Mouse (Mus musculus) ES-E14 (cell line): ENCODE measurements at regions not wholly inside any gene's neighbourhood (a gene's known extent, or its start where the extent isn't known, plus 50 kb on each side); places are given as distances from the start of the nearest gene placed in this dataset.

ENCODE experiments used
- DNase-seq: peaks from one replicate; pipeline ENCODE4 v3.0.0-alpha.2; 2013; ENCODE audit warnings: low read depth, low spot score
- H3K27ac ChIP-seq: 2 replicates; pipeline ENCODE4 v1.5.1; 2012; ENCODE audit warnings: low read depth, mild to moderate bottlenecking, low read length, moderate library complexity, mixed read lengths; ENCODE audit not compliant: poor library complexity, insufficient read depth, severe bottlenecking
- H3K36me3 ChIP-seq: 2 replicates; pipeline ENCODE4 v1.6.1; 2012; ENCODE audit warnings: mild to moderate bottlenecking, low read length, moderate library complexity, mixed read lengths; ENCODE audit not compliant: control insufficient read depth, poor library complexity, insufficient read depth, severe bottlenecking
- H3K4me1 ChIP-seq, 2 experiments: fragments of 150-350 bp in 1 of 2; sonication (generic) in 1 of 2; 2 replicates each; pipeline ENCODE4 v1.6.1; 2012; ENCODE audit warnings: low read length in 2 of 2, mild to moderate bottlenecking in 1 of 2, mixed read lengths in 1 of 2; ENCODE audit not compliant: control insufficient read depth in 2 of 2, insufficient read depth in 2 of 2, poor library complexity in 1 of 2
- H3K4me3 ChIP-seq, 2 experiments: fragments of 150-350 bp in 1 of 2; sonication (generic) in 1 of 2; 2 replicates each; pipeline ENCODE4 v1.5.1; 2012; ENCODE audit warnings: low read length in 2 of 2, low read depth in 1 of 2, mild to moderate bottlenecking in 1 of 2, mixed read lengths in 1 of 2; ENCODE audit not compliant: insufficient read depth in 1 of 2, poor library complexity in 1 of 2, severe bottlenecking in 1 of 2
- H3K9ac ChIP-seq: 2 replicates; pipeline ENCODE4 v1.6.1; 2012; ENCODE audit warnings: low read depth, mild to moderate bottlenecking, low read length, mixed read lengths; ENCODE audit not compliant: poor library complexity, insufficient read depth, severe bottlenecking
- H3K9me3 ChIP-seq: fragments of 150-350 bp; sonication (generic); 2 replicates; pipeline ENCODE4 v1.6.1; 2012; ENCODE audit warnings: low read depth, mild to moderate bottlenecking, low read length; ENCODE audit not compliant: control insufficient read depth, insufficient read depth
- CHD2 ChIP-seq: IDR thresholded peaks from 2 replicates; pipeline ENCODE4 v1.6.1; 2014; ENCODE audit warnings: mild to moderate bottlenecking, low read depth, low read length, inconsistent platforms
- HCFC1 ChIP-seq: IDR thresholded peaks from 2 replicates; pipeline ENCODE4 v1.6.1; 2012; ENCODE audit warnings: low read length, inconsistent platforms, borderline replicate concordance; ENCODE audit not compliant: insufficient read depth
- MAFK ChIP-seq: IDR thresholded peaks from 2 replicates; pipeline ENCODE4 v1.6.1; 2014; ENCODE audit warnings: mild to moderate bottlenecking, low read depth, low read length, inconsistent platforms; ENCODE audit not compliant: insufficient read depth
- ZC3H11A ChIP-seq: IDR thresholded peaks from 2 replicates; pipeline ENCODE4 v1.6.1; 2012; ENCODE audit warnings: low read depth, mild to moderate bottlenecking, inconsistent platforms, low read length, borderline replicate concordance
- ZNF384 ChIP-seq: IDR thresholded peaks from 2 replicates; pipeline ENCODE4 v1.6.1; 2012; ENCODE audit warnings: low read depth, low read length, inconsistent platforms
- in situ Hi-C, 2 experiments: fragments of 600-800 bp; cut with MboI; formaldehyde crosslinking; loops; one replicate each; pipeline ENCODE4 v1.15.1; 2025; ENCODE audit warnings: low sequenced_read_pairs in 2 of 2, inconsistent platforms in 1 of 2; ENCODE audit not compliant: unreplicated experiment in 2 of 2

GRCm38 (mm10) chr16:30683986-30684385, 84.5 kb downstream of the Fam43a start:
- Histone ChIP-seq H3K4me3 (no peak overlapping the region), H3K27ac (no peak overlapping the region), H3K9ac (no peak overlapping the region), H3K36me3 (no peaks in the 10 kb centered on the region), H3K9me3 (no peaks in the 10 kb centered on the region), H3K4me1 (peaks cover 6 to 13% of the 10 kb centered on the region in 2 experiments)
- no peak for DNase-seq
- in situ Hi-C loops = no loop called here
- TF ChIP-seq ZC3H11A (no peak), HCFC1 (no peak), CHD2 (no peak), MAFK (no peak), ZNF384 (no peak)

GRCm38 (mm10) chr16:30686536-30686935, 87.0 kb downstream of the Fam43a start:
- Histone ChIP-seq H3K9me3 (no peaks in the 10 kb centered on the region), H3K27ac (no peak overlapping the region), H3K4me1 (peaks cover 12 to 20% of the 10 kb centered on the region in 2 experiments), H3K4me3 (no peak overlapping the region), H3K36me3 (no peaks in the 10 kb centered on the region), H3K9ac (no peak overlapping the region)
- no peak for DNase-seq
- no peak for TF ChIP-seq ZC3H11A
- no peak for TF ChIP-seq MAFK
- no peak for TF ChIP-seq ZNF384
- TF ChIP-seq HCFC1 = no peak
- no peak for TF ChIP-seq CHD2
- in situ Hi-C loops = no loop called here

GRCm38 (mm10) chr16:30687225-30687624, 87.7 kb downstream of the Fam43a start:
- Histone ChIP-seq H3K4me1 (peaks cover 12 to 25% of the 10 kb centered on the region in 2 experiments), H3K36me3 (no peaks in the 10 kb centered on the region), H3K4me3 (no peak overlapping the region), H3K27ac (no peak overlapping the region), H3K9me3 (no peaks in the 10 kb centered on the region), H3K9ac (no peak overlapping the region)
- in situ Hi-C loops = no loop called here
- no peak for DNase-seq
- no peak for TF ChIP-seq ZNF384
- TF ChIP-seq ZC3H11A = no peak
- TF ChIP-seq CHD2 = no peak
- no peak for TF ChIP-seq MAFK
- TF ChIP-seq HCFC1 = no peak

DNA sequence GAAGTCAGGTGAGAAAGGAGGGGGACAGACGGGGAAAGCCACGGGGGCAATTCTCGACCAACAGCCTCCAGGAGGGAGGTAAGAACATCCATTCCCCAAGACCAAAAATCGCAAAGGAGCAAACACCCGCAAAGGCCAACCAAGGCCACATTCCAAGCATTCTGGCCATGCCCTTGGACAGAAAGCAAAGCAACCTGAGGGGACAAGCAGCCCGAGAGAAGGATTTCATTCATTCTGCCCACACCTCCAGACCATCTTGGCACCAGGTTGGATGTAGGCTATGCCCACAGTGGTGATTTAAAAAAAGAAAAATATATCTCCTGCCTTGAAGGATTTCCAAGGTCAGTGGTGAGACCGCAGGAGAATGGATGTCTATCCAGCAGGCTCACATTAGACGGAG, 88.2 kb downstream of the Fam43a start:
- H3K9me3 ChIP-seq = no peaks in the 10 kb centered on the region
- no peak for DNase-seq
- H3K27ac ChIP-seq = no peak overlapping the region
- H3K4me3 ChIP-seq = no peak overlapping the region
- in situ Hi-C loops = no loop called here
- H3K9ac ChIP-seq = no peak overlapping the region; the same call in 1 of the 2 replicates
- no peaks in the 10 kb centered on the region for H3K36me3 ChIP-seq
- TF ChIP-seq CHD2 = 0 out of 2 replicates have a peak, but pooled peaks have one; percentile 45
- no peak for TF ChIP-seq ZNF384
- H3K4me1 ChIP-seq = peaks cover 15 to 29% of the 10 kb centered on the region in 2 experiments

- 0 out of 2 replicates have a peak overlapping the region, but pooled peaks have one; percentile 40 for H3K9ac ChIP-seq
- in situ Hi-C loops = no loop called here
These were observed 91.0 kb downstream of the Fam43a start for GRCm38 (mm10) chr16:30690531-30690930.

More at GRCm38 (mm10) chr16:30690531-30690930, 91.0 kb downstream of the Fam43a start:
- peaks cover 22 to 34% of the 10 kb centered on the region in 2 experiments for H3K4me1 ChIP-seq
- H3K36me3 ChIP-seq = no peaks in the 10 kb centered on the region
- H3K4me3 ChIP-seq = no peak overlapping the region
- no peaks in the 10 kb centered on the region for H3K9me3 ChIP-seq
- DNase-seq = no peak
- TF ChIP-seq CHD2 (no peak), ZNF384 (no peak), ZC3H11A (no peak), MAFK (no peak)
- H3K27ac ChIP-seq = no peak overlapping the region; the same call in 1 of the 2 replicates
